Mouse (Mus musculus) ES-CJ7 (cell line): Measurements from ENCODE around the gene Plxna1.

Experiments
- DNase-seq: peaks from one replicate; pipeline ENCODE4 v3.0.0; 2011; ENCODE audit warnings: low read depth, low spot score

Plxna1 gene

GRCm38 (mm10) chr6:89361418-89362280, 771 bp downstream of the Plxna1 start:
- peak; percentile 30 for DNase-seq

- DNase-seq, result no peak
These were observed 1.6 kb downstream of the Plxna1 start for GRCm38 (mm10) chr6:89360709-89361417.

GRCm38 (mm10) chr6:89359771-89360708, 2.4 kb downstream of the Plxna1 start:
- no peak for DNase-seq

GRCm38 (mm10) chr6:89359192-89359591, 3.2 kb downstream of the Plxna1 start:
- DNase-seq, result no peak

- DNase-seq, result no peak
These were observed 6.8 kb downstream of the Plxna1 start for GRCm38 (mm10) chr6:89355661-89356060.

GRCm38 (mm10) chr6:89354726-89355125, 7.7 kb downstream of the Plxna1 start:
- no peak for DNase-seq

GRCm38 (mm10) chr6:89354076-89354475, 8.3 kb downstream of the Plxna1 start:
- DNase-seq, result peak; percentile 24

- DNase-seq, result no peak
These were observed 9.3 kb downstream of the Plxna1 start for GRCm38 (mm10) chr6:89353101-89353500.

- peak; percentile 44 for DNase-seq
These were observed 10.8 kb downstream of the Plxna1 start for GRCm38 (mm10) chr6:89351441-89352137.

- no peak for DNase-seq
These were observed 11.9 kb downstream of the Plxna1 start for GRCm38 (mm10) chr6:89350520-89350919.

GRCm38 (mm10) chr6:89350037-89350515, 12.3 kb downstream of the Plxna1 start:
- no peak for DNase-seq

- no peak for DNase-seq
These were observed 14.1 kb downstream of the Plxna1 start for GRCm38 (mm10) chr6:89348363-89348762.

GRCm38 (mm10) chr6:89347792-89348191, 14.6 kb downstream of the Plxna1 start:
- DNase-seq, result no peak

GRCm38 (mm10) chr6:89345855-89346254, 16.6 kb downstream of the Plxna1 start:
- DNase-seq, result no peak

GRCm38 (mm10) chr6:89345486-89345785, 17.0 kb downstream of the Plxna1 start:
- DNase-seq, result no peak

- DNase-seq, result peak; percentile 87
These were observed 17.6 kb downstream of the Plxna1 start for GRCm38 (mm10) chr6:89344613-89345485.

- DNase-seq, result no peak
These were observed 20.4 kb downstream of the Plxna1 start for GRCm38 (mm10) chr6:89341981-89342380.

- DNase-seq, result no peak
These were observed 23.0 kb downstream of the Plxna1 start for GRCm38 (mm10) chr6:89339447-89339846.

- no peak for DNase-seq
These were observed 23.7 kb downstream of the Plxna1 start for GRCm38 (mm10) chr6:89338733-89339132.

- DNase-seq, result no peak
These were observed 24.8 kb downstream of the Plxna1 start for GRCm38 (mm10) chr6:89337574-89337973.
